Mouse (Mus musculus) heart, postnatal 0 days (tissue): ENCODE measurements around the gene Kirrel2. TPM values are rescaled to one million over a fixed set of nuclear protein-coding genes. Genes with fewer than 3 reads are reported as not detected.

ENCODE experiments used
- ATAC-seq: fragments of 200-750 bp; cut with Nextera tagmentation; 2 replicates; pipeline ENCODE4 v1.8.0; 2017; ENCODE audit warnings: low read depth, moderate number of reproducible peaks, moderate library complexity; ENCODE audit not compliant: insufficient read depth
- DNase-seq: peaks from one replicate; pipeline ENCODE4 v3.0.0-alpha.2; 2016; ENCODE audit warnings: low spot score
- H3K27ac ChIP-seq: fragments of 300-500 bp; sonication (generic); 2 replicates; pipeline ENCODE4 v1.5.1; 2014; ENCODE audit warnings: low read depth, mild to moderate bottlenecking
- H3K27me3 ChIP-seq: fragments of 300-500 bp; sonication (generic); 2 replicates; pipeline ENCODE4 v1.6.1; 2014; ENCODE audit warnings: low read length, mixed read lengths; ENCODE audit not compliant: control insufficient read depth, insufficient read depth
- H3K36me3 ChIP-seq: fragments of 300-500 bp; sonication (generic); replicated peaks from 2 replicates; pipeline ENCODE4 v1.6.1; 2014; ENCODE audit warnings: low read length, mixed read lengths; ENCODE audit not compliant: control insufficient read depth, insufficient read depth
- H3K4me1 ChIP-seq: fragments of 300-500 bp; sonication (generic); 2 replicates; pipeline ENCODE4 v1.6.1; 2014; ENCODE audit warnings: antibody characterized with exemption; ENCODE audit not compliant: control insufficient read depth, insufficient read depth
- H3K4me2 ChIP-seq: fragments of 300-500 bp; sonication (generic); 2 replicates; pipeline ENCODE4 v1.6.1; 2014; ENCODE audit warnings: low read depth, mild to moderate bottlenecking, low read length, moderate library complexity
- H3K4me3 ChIP-seq: fragments of 300-500 bp; sonication (generic); 2 replicates; pipeline ENCODE4 v1.5.1; 2014; ENCODE audit warnings: low read depth, low read length
- H3K9ac ChIP-seq: fragments of 300-500 bp; sonication (generic); replicated peaks from 2 replicates; pipeline ENCODE4 v1.6.1; 2014; ENCODE audit warnings: low read depth, low read length, mixed read lengths
- H3K9me3 ChIP-seq: fragments of 300-500 bp; sonication (generic); replicated peaks from 2 replicates; pipeline ENCODE4 v1.6.1; 2016; ENCODE audit warnings: low read length; ENCODE audit not compliant: control insufficient read depth
- CTCF ChIP-seq: IDR thresholded peaks from 2 replicates; pipeline ENCODE4 v1.5.1; 2016; ENCODE audit warnings: antibody characterized with exemption, control low read depth, low read depth
- EP300 ChIP-seq: IDR thresholded peaks from 2 replicates; pipeline ENCODE4 v1.6.1; 2016; ENCODE audit warnings: antibody characterized with exemption, low read depth
- WGBS: fragments of 180-500 bp; shearing (Covaris S2); extraction: QIAGEN DNeasy Blood & Tissue Kit; methylation state at CpG from one replicate; pipeline ENCODE4 v1.1.7; 2014; 5-methylcytosine and 5-hydroxymethylcytosine counted together
- polyA plus RNA-seq: library from polyadenylated mRNA; unstranded; fragments of >200 nt; fragmentation: Nextera tagmentation; extraction: Ambion mirVana; gene quantifications from 2 replicates; pipeline ENCODE4 v1.2.1, GENCODE M21; 2015
- total RNA-seq: library from RNA; depleted of rRNA; stranded (reverse); fragments of >200 nt; gene quantifications from 2 replicates; pipeline ENCODE4 v1.2.3, GENCODE M21; 2014; ENCODE audit warnings: low replicate concordance

Gene Kirrel2
- total and polyA plus RNA-seq, 2 experiments from 2014 or later = 0.15 TPM; not detected in 1

DNA sequence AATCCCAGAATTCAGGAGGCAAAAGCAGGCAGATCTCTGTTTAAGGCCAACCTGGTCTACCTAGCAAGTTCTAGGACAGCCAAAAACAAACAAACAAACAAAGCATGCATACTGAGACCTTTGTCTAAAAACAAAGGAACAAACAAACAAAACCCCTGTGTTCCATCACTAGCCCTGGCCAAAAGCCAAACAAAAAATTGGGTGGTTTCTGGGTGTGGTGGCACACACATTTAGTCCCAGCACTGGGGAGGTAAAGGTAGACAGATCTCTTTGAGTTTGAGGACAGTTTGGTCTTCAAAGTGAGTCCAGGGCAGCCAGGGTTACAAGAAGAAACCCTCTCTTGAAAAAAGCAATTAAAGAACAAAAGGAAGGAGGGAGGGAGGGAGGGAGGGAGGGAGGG, 28.2 kb downstream of the Kirrel2 start:
- no peaks in the 10 kb centered on the region for H3K4me1 ChIP-seq
- H3K9ac ChIP-seq = no peak overlapping the region
- no peaks in the 10 kb centered on the region for H3K27me3 ChIP-seq
- 0 out of 2 replicates have a peak, but pooled peaks cover 16% of the 10 kb centered on the region for H3K36me3 ChIP-seq
- ATAC-seq (no peak), DNase-seq (no peak)
- H3K4me2 ChIP-seq = no peak overlapping the region
- no peak overlapping the region for H3K4me3 ChIP-seq
- H3K27ac ChIP-seq = no peak overlapping the region
- TF ChIP-seq CTCF (no peak), EP300 (no peak)
- no peaks in the 10 kb centered on the region for H3K9me3 ChIP-seq

DNA sequence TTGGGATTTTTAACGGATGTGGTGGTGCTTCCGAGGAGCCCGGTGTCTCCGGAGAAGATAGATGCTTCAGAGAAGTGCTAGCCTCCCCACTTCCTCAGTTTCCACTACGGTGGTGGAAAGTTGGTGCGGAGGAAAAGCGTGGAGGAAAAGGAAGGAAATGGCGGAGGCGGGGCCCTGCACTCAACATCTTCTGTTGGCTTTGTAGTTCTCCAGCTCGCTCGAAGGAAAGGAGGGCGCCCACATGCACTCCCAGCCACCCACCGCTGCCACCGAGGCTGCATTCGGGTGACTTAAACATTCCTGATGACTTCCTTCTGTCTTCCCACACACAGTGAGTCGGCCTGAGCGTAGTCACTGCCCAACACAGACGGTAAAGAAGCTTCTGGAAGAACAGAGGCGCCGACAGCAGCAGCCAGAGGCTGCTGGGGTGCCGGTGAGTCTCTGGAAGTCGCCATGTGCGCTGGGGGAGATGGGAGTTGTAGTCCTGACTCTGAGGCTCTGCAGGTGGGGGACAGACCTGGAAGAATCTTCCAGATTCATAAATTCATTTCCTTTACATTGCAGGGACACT, 34.3 kb downstream of the Kirrel2 start:
- peaks cover 15% of the 10 kb centered on the region; the same call in 1 of the 2 replicates for H3K4me1 ChIP-seq
- H3K27ac ChIP-seq = peak overlapping the region; percentile 12; the same call in 1 of the 2 replicates
- 0 out of 2 replicates have a peak, but pooled peaks cover 16% of the 10 kb centered on the region for H3K36me3 ChIP-seq
- no peak for DNase-seq
- peaks cover 7% of the 10 kb centered on the region; the same call in 1 of the 2 replicates for H3K9me3 ChIP-seq
- no peak for TF ChIP-seq EP300
- no peak for TF ChIP-seq CTCF
- WGBS = 29% methylated on average over 23 of the region's 23 CpGs
- H3K27me3 ChIP-seq = peaks cover 20% of the 10 kb centered on the region
- ATAC-seq = no peak
- H3K4me2 ChIP-seq = peak overlapping the region; percentile 94
- peak overlapping the region; percentile 59 for H3K4me3 ChIP-seq
- no peak overlapping the region for H3K9ac ChIP-seq

DNA sequence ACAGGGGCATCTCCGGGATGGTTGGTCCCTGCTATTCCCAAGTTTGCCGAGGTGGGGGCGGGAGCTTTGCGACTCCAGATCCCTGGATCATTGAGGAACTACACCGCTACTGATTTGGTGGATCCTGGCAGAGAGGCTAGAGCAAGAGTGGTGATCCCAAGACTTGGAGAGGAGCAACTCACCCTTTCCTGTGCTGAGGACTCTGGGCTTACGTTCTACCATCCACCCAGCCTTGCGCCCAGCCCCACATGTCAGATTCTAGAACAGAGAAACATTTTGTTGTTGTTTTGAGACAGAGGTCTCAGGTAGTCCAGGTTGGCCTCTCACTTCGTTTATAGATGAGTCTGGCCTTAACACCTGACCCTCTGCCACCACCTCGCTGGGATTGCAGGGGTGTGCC, 34.9 kb downstream of the Kirrel2 start:
- 0 out of 2 replicates have a peak overlapping the region, but pooled peaks have one; percentile 16 for H3K9ac ChIP-seq
- no peak for ATAC-seq
- WGBS = 11% methylated on average over 9 of the region's 9 CpGs
- TF ChIP-seq CTCF (no peak), EP300 (no peak)
- H3K4me3 ChIP-seq = peak overlapping the region; percentile 59
- 0 out of 2 replicates have a peak, but pooled peaks cover 10% of the 10 kb centered on the region for H3K36me3 ChIP-seq
- no peak for DNase-seq
- peak overlapping the region; percentile 12; the same call in 1 of the 2 replicates for H3K27ac ChIP-seq
- peaks cover 15% of the 10 kb centered on the region; the same call in 1 of the 2 replicates for H3K4me1 ChIP-seq
- H3K9me3 ChIP-seq = peaks cover 7% of the 10 kb centered on the region; the same call in 1 of the 2 replicates
- H3K27me3 ChIP-seq = peaks cover 20% of the 10 kb centered on the region
- H3K4me2 ChIP-seq = peak overlapping the region; percentile 94

DNA sequence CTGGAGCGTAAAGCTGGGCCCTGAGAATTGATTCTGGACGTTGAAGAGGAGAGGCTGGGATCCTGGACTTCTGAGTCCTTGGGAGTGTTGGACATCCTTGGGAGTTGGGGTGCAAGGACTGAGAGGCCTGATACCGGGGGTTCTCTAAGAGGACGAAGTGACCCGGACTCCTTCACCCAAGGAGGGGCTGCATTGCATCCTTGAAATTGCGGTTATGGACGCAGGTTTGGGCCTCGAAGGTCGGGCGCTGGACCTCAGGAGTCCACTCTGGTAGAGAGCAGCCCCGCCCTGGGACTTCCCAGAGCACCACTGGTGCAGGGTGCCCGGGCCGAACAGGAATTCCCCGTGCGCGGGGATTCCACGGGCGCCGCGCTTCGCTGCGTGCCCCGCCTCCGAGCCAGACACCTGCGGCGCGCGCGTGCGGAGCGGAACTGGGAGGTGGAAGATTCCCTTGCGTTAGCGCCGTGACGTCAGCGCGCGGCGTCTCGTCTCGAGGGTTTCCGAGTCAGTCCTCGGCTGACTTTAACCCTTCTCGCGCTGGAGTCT, 35.5 kb downstream of the Kirrel2 start:
- WGBS = under 1% methylated on average over 45 of the region's 45 CpGs
- no peak overlapping the region; the same call in 1 of the 2 replicates for H3K27ac ChIP-seq
- peak overlapping the region; percentile 16; the same call in 1 of the 2 replicates for H3K9ac ChIP-seq
- H3K4me3 ChIP-seq = peak overlapping the region; percentile 59
- DNase-seq = peak; percentile 20
- H3K9me3 ChIP-seq = peaks cover 7% of the 10 kb centered on the region; the same call in 1 of the 2 replicates
- peaks cover 20% of the 10 kb centered on the region for H3K27me3 ChIP-seq
- H3K36me3 ChIP-seq = 0 out of 2 replicates have a peak, but pooled peaks cover 5% of the 10 kb centered on the region
- peak overlapping the region; percentile 94 for H3K4me2 ChIP-seq
- peak; percentile 47; the same call in 1 of the 2 replicates for ATAC-seq
- peaks cover 15% of the 10 kb centered on the region; the same call in 1 of the 2 replicates for H3K4me1 ChIP-seq
- TF ChIP-seq CTCF (no peak), EP300 (no peak)

DNA sequence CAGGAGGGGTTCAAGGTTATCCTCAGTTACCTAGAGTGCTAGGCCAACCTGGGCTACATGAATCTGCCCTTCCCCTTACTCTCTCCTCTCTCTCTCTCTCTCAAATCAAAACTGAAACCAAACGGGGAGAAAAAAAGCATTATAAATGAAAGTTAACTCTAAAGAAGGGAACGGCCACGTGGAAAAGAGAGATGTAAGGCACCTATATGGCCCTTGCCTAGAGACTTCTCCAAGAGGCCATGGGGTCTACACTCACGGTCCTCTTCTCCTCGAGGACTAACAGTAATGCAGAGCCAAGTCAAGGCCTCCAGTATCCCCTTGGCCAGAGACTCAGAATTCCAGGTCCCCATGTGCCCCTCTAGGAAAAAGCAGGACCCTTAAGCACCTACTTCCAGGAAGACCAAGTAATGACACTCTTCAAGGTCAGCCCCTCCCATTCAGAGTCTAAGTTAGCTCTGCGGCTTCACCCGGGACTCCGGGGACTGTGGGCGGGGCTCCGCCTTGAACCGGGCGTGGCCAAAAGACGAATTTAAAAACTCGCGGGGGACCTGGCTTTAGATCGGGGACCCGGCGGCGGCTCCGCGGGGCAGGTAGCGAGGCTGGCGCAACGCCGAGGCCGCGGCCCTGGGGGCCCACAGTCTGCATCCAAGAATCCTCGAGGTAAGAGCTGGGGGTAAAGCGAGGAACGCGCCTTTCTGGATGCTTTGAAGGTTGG, 36.2 kb downstream of the Kirrel2 start, which contains the start of gene Nfkbid:
Nfkbid (plus strand) TSS at position 558 of the 715 bp plus-strand sequence.
- ATAC-seq (peak; percentile 37; the same call in 1 of the 2 replicates), DNase-seq (no peak)
- H3K4me3 ChIP-seq = peak within 1 kb of the TSS; percentile 59
- H3K27ac ChIP-seq = peak within 1 kb of the TSS; percentile 12; the same call in 1 of the 2 replicates
- 9% methylated on average over 31 of the region's 31 CpGs for WGBS
- peaks cover 7% of the 10 kb centered on the region; the same call in 1 of the 2 replicates for H3K9me3 ChIP-seq
- peaks cover 20% of the 10 kb centered on the region for H3K27me3 ChIP-seq
- H3K4me1 ChIP-seq = peaks cover 15% of the 10 kb centered on the region; the same call in 1 of the 2 replicates
- peak within 1 kb of the TSS; percentile 94 for H3K4me2 ChIP-seq
- no peak for TF ChIP-seq CTCF
- no peak for TF ChIP-seq EP300
- peak within 1 kb of the TSS; percentile 16; the same call in 1 of the 2 replicates for H3K9ac ChIP-seq
- no peaks in the 10 kb centered on the region for H3K36me3 ChIP-seq
